Mouse (Mus musculus): ENCODE data around the gene Rfx1.

Rfx1 gene

GRCm38 (mm10) chr8:84096061-84096460 is 29.4 kb downstream of the Rfx1 start:
- DNase-seq, result no peak

GRCm38 (mm10) chr8:84098376-84098775 is 31.7 kb downstream of the Rfx1 start:
- no peak for DNase-seq

GRCm38 (mm10) chr8:84101476-84102270 is 35.0 kb downstream of the Rfx1 start:
- peak; percentile 45 for DNase-seq

- DNase-seq, result peak; percentile 56
Measured at GRCm38 (mm10) chr8:84103601-84104000, 37.0 kb downstream of the Rfx1 start.

GRCm38 (mm10) chr8:84104221-84104620 is 37.6 kb downstream of the Rfx1 start:
- peak; percentile 76 for DNase-seq

- DNase-seq, result peak; percentile 99
Measured at GRCm38 (mm10) chr8:84104697-84105609, 38.3 kb downstream of the Rfx1 start, which contains the start of gene Dcaf15. TSS of gene Dcaf15 (minus strand) at chr8:84104768.

GRCm38 (mm10) chr8:84105676-84106075 is 39.0 kb downstream of the Rfx1 start:
- peak; percentile 34 for DNase-seq

- no peak for DNase-seq
Measured at GRCm38 (mm10) chr8:84106216-84107040, 39.8 kb downstream of the Rfx1 start.

- DNase-seq, result no peak
Measured at GRCm38 (mm10) chr8:84115646-84116045, 49.0 kb downstream of the Rfx1 start.

- DNase-seq, result no peak
Measured at GRCm38 (mm10) chr8:84122151-84122550, 55.5 kb downstream of the Rfx1 start.

- no peak for DNase-seq
Measured at GRCm38 (mm10) chr8:84125656-84126055, 59.0 kb downstream of the Rfx1 start, which contains the start of gene Podnl1. TSS of gene Podnl1 (plus strand) at chr8:84125989.

GRCm38 (mm10) chr8:84126742-84127141 is 60.1 kb downstream of the Rfx1 start:
- DNase-seq, result no peak

- DNase-seq, result no peak
Measured at GRCm38 (mm10) chr8:84127202-84127901, 60.7 kb downstream of the Rfx1 start.

GRCm38 (mm10) chr8:84128277-84128676 is 61.6 kb downstream of the Rfx1 start:
- DNase-seq, result no peak

- DNase-seq, result peak; percentile 86
Measured at GRCm38 (mm10) chr8:84130806-84131205, 64.2 kb downstream of the Rfx1 start.

GRCm38 (mm10) chr8:84132225-84132624 is 65.6 kb downstream of the Rfx1 start:
- DNase-seq, result no peak

- DNase-seq, result no peak
Measured at GRCm38 (mm10) chr8:84137848-84138247, 71.2 kb downstream of the Rfx1 start.

- DNase-seq, result no peak
Measured at GRCm38 (mm10) chr8:84140838-84141237, 74.2 kb downstream of the Rfx1 start.

- DNase-seq, result no peak
Measured at GRCm38 (mm10) chr8:84144636-84145245, 78.1 kb downstream of the Rfx1 start.

All from cerebellum, adult 9-11 months (tissue).